Mouse (Mus musculus): ENCODE results near the gene A430005L14Rik. TPM values are rescaled to one million over a fixed set of nuclear protein-coding genes. Genes with fewer than 3 reads are reported as not detected.

Gene A430005L14Rik
- 56.2 and 58.1 TPM in 2 replicates for polyA plus RNA-seq (2015; fragmentation: Nextera tagmentation; extraction: Ambion mirVana)

- DNase-seq (ENCODE audit: low spot score): peak; percentile 98
Measured at GRCm38 (mm10) chr4:153956569-153957405, at the start of gene A430005L14Rik. Gene A430005L14Rik, plus strand, starts transcription at chr4:153957237.

GRCm38 (mm10) chr4:153907573-153907972, 49.5 kb upstream of the A430005L14Rik start:
- peak; percentile 3 for DNase-seq (ENCODE audit: low spot score)

DNA sequence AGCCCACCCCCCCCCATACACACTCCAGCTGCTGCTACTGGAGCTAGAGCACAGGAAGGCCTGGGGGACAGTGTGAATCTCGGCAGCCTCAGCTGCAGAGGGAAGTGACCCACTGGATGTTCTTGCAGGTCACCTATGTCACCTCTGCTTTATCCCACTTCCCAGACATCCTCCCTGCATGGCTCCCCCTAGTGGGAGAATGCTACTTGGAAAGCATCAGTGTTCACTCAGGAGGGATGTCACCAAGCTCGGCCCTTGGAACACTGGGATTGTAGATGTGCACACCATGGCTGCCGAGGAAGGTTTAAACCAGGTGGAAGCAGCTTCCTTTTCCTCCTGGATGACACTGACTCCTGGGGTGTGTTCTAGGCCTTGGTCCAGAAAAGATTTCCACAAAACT, 43.4 kb upstream of the A430005L14Rik start:
- DNase-seq (ENCODE audit: low spot score): no peak

GRCm38 (mm10) chr4:153917773-153918500, 39.1 kb upstream of the A430005L14Rik start:
- DNase-seq (ENCODE audit: low spot score): no peak

GRCm38 (mm10) chr4:153920517-153921233, 36.4 kb upstream of the A430005L14Rik start:
- DNase-seq (ENCODE audit: low spot score): no peak

- DNase-seq (ENCODE audit: low spot score): peak; percentile 15
Measured at GRCm38 (mm10) chr4:153922090-153922489, 34.9 kb upstream of the A430005L14Rik start.

DNA sequence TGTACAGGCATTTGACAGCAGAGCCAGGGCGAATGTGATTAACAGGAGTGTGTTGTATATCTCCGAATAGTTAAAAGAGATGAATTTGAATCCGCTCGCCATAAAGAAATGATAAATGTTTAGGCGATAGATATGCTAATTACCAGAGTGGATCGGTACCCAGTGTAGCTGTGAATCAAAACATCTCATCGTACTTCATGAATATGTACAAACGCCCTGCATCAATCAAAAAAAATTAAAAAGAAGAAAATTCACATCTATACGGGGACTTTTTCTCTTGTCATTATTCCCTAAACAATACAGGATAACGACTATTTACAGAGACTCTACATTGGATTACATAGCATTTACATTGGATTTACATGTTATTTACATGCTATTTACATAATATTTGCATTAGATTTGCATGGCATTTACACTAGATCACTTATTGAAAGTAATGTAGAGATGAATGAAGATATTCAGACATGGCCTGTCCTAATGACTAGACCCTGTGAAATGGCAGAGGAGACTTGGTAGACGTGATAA, 28.2 kb upstream of the A430005L14Rik start:
- no peak for DNase-seq (ENCODE audit: low spot score)

GRCm38 (mm10) chr4:153929425-153929824, 27.6 kb upstream of the A430005L14Rik start:
- no peak for DNase-seq (ENCODE audit: low spot score)

DNA sequence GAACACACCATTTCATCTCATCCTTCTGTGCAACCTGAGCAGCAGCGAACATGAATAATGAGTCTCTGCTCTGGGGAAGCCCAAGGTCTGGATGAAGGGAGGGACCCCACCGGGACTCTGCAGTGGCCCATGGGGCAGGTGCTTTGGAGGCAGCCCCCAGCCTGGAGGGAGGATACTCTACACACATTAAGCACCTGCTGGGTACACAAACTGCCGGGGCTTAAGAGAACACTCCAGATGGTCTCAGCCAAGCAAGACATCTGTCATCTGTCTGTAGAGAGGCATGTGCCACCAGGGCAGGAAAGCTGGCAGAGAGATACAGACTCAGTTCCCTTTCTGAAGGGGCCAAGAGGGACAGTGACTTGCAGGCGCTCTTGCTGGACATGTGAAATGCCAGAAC, 27.1 kb upstream of the A430005L14Rik start:
- DNase-seq (ENCODE audit: low spot score): no peak

GRCm38 (mm10) chr4:153943243-153943642, 13.8 kb upstream of the A430005L14Rik start:
- no peak for DNase-seq (ENCODE audit: low spot score)

DNA sequence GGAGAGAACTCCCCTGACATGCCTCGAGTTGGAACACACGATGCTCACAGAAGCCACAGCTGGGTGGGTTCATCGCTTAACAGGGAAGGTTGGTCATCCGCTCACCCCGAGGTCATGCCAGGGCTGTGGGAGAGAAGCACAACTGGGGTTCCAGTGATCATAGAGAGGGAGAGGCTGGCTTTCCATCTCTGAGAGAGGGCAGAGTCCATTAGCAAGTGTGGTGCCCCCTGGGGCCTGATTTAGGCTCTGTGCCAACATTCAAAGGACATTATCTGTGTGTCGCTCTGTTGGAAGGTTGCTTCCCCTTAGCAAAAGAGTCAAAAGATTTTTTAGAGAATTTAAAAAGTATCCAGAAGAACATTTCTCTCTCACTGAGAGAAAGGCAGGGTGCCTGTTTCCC, 12.8 kb upstream of the A430005L14Rik start:
- no peak for DNase-seq (ENCODE audit: low spot score)

GRCm38 (mm10) chr4:153945741-153946140, 11.3 kb upstream of the A430005L14Rik start:
- no peak for DNase-seq (ENCODE audit: low spot score)

- DNase-seq (ENCODE audit: low spot score): no peak
Measured at GRCm38 (mm10) chr4:153950372-153950771, 6.7 kb upstream of the A430005L14Rik start.

DNA sequence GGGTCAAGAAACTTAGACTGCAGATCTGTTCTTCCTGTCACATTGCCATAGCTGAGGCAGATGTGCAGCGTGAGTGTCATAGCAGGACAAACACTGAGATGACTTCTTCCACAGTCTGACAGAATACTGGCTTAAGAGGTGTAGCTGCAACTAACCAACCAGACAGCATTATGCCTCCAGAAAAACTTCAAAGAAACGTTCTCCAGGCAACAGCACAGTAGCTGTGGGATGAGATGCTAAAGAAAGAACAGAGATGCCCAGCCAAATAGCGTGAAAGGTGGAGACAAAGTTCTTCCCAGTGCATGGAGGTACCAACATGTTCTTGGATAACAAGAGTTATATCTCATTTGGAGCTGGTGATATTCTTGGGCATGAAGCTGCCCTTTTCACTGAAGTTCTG, 5.9 kb upstream of the A430005L14Rik start:
- no peak for DNase-seq (ENCODE audit: low spot score)

DNA sequence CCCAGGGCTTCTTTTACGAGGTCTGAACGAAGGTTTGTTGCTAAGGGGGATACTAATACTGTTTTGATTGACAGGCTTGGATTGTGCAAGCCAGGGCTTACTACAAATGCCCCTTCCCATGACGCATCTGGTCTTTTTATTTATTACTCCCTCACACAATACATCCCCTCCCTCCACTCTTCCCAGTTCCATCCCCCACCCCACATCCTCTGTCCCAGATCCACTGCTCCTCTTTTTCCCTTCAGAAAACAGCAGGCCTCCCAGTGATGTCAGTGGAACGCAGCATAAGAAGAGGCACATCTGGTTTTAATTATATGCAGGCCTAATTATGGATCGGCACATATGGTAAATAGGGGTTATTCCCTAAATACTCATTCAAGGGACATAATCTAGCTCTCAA, 5.3 kb upstream of the A430005L14Rik start:
- no peak for DNase-seq (ENCODE audit: low spot score)

GRCm38 (mm10) chr4:153955651-153956050, 1.4 kb upstream of the A430005L14Rik start:
- DNase-seq (ENCODE audit: low spot score): no peak

DNA sequence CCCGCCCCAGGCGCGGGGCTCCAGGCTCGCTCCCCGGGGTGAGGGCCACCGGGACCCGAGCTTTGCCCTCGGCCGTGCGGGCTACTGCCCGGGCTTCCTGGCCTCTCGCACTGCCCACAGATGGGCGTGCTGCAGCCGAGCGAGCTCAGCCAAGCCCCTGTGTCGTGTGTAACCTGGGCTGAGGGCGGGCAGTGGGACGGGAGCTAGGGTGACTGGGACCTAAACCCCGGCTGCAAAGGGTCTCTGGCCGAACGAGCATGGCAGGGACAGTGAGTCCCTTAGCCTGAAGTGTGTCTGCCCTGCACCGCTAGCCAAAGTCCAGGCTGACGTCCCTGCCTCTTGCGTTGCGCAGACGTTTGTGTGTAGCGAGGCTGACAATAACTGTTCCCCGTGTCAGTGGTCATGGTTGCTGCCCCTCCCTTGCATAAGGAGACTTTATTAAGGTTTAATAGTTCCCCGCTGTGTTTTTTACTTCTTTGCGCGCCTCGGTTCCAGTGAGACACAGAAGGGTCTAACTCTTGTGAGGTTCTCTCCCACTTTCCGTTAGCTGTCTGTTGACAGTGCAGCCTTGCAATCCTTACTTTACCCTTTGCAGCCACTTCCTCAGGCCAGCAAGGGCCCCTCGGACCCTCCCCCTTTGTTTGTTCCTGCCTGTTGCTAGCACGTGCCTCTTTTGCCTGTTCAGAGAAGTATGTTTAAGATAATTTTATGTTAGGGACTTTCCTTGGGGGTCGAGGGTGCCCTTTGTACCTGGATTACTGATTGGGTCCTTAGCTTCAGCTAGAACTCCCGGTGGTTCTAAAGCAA, 610 bp downstream of the A430005L14Rik start:
- no peak for DNase-seq (ENCODE audit: low spot score)

DNA sequence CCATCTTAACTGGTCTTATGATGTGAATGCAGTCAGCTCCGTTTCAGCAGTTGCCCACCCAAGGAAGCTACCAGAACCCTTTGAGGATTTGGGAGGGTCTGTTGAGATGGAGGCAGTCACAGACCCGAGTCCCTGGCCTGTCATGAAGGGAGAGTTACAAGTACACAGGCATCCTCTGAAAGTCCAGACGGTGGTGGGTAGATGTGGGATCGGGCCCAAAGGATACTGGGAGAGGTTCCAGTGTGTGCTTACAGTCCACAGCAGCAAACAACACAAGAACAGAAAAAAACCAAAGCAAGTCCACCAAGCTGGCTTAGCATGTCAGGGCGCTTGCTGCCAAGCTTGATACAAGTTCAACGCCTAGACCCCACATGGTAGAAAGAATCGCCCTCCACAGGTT, 5.6 kb downstream of the A430005L14Rik start:
- no peak for DNase-seq (ENCODE audit: low spot score)

DNA sequence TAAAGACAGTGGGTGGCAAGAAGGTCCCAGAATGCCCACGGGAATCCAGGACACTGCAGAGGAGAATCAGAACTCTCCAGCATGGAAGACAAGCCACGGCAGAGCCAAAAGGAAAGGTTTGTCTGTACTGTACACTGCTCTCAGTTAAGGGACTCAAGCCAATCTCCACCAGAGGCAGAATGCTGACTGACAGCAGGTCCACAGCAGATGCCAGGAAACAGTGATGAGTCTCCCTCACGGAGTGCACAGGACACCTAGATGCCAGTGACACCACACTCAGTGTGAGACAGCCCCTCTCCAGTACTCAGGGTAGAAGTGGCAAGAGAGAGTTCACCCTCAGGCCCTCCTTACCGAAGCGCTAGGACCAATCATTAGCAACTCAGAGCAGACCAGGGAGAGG, 9.6 kb downstream of the A430005L14Rik start:
- no peak for DNase-seq (ENCODE audit: low spot score)

GRCm38 (mm10) chr4:153967556-153967955, 10.5 kb downstream of the A430005L14Rik start:
- DNase-seq (ENCODE audit: low spot score): no peak

DNA sequence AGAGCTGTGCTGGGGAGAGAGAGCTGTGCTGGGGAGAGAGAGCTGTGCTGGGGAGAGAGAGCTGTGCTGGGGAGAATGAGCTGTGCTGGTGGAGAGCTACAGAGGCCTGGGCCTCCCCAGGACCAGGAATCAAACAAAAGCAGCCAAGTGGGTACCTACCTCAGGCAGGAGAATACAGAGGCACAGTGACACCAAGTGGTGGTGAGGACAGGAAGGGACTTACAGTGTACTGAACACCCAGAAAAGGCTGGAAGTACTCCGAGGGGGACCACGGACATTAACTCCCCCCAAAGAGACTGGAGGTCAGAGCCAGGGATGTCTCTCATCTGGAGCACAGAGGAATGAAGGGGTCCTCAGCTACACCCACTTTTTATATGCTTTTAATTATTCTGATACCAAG, 11.0 kb downstream of the A430005L14Rik start:
- no peak for DNase-seq (ENCODE audit: low spot score)
